Mouse (Mus musculus): Measurements from ENCODE around the gene Gpc5.

The Gpc5 gene

GRCm38 (mm10) chr14:115500794-115501193, 408.8 kb downstream of the Gpc5 start:
- in situ Hi-C loops (cut with MboI, MseI), result no loop called here

DNA sequence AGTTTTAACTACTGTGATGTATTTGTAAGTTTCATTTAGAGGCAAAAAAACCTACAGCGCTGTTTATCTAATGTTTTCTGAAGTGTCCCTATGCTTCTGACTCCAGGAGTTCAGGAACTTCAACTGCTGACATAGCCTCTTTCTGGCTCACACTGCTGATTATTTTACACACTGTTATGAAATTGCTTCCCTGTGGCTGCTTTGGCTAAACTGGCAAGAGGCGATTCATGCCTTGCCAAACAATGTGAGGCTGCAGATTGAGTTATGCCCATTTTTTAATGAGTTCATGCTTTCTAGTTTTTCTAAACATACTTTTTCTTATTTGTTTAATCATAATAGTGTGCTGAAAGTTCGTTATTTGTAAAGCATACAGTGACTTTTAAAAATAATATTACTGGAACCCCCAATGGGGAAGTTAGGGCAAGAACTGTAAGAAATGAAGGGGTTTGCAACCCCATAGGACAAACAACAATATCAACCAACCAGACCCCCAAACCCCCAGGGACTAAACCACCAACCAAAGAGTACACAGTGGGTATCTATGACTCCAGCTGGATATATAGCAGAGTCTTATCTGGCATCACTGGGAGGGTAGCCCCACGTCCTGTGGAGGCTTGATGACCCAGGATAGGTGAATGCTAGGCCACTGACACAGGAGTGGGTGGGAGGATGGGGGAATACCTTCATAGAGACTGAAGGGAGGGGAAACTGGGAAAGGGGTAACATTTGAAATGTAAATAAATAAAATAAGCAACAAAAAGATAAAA, 454.7 kb downstream of the Gpc5 start:
- in situ Hi-C loops (cut with MboI, MseI), result no loop called here

DNA sequence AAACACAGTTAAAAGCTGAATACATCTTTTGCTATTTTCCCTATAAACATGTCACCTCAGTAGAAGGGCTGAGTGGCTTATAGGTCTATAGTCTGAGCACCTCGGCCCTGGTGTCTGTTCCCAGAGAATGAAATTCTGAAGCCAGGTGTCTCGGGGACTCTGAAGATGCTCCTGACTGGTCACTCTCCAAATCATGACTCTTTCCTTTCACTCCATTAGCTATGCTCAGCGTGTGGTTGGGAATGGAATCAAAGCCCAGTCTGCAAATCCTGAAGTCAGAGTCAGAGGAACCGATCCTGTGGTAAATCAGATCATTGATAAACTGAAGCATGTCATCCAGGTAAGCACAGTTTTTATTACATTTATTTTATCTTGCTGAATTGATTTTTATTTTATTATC, 460.0 kb downstream of the Gpc5 start:
- in situ Hi-C loops (cut with MboI, MseI), result no loop called here

GRCm38 (mm10) chr14:115580466-115581255, 488.6 kb downstream of the Gpc5 start:
- in situ Hi-C loops (cut with MboI, MseI), result no loop called here

- in situ Hi-C loops (cut with MboI, MseI), result no loop called here
Observed at GRCm38 (mm10) chr14:115581256-115581633, 489.2 kb downstream of the Gpc5 start.

GRCm38 (mm10) chr14:115600259-115601029, 508.4 kb downstream of the Gpc5 start:
- in situ Hi-C loops (cut with MboI, MseI), result no loop called here

DNA sequence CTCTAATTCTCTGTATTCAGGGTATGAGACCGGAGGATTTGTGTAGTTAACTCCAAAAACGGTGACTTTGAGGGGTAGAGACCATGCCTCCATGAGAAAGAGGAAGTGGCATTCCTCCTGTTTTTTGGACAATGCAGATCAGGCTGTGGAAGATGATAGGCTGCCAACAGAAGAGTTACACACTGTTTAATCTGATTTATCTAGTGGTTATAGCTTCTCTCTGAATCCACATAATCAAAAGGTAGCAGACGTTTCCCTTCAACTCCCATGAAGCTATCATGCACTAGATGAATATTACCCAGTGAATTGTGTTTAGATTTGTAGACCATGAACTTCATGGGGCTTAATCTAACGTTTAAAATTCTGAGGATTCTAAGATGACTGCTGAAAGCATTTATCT, 522.1 kb downstream of the Gpc5 start:
- in situ Hi-C loops (cut with MboI, MseI), result no loop called here

GRCm38 (mm10) chr14:115616305-115616704, 524.3 kb downstream of the Gpc5 start:
- in situ Hi-C loops (cut with MboI, MseI), result no loop called here

- in situ Hi-C loops (cut with MboI, MseI), result no loop called here
Observed at GRCm38 (mm10) chr14:115616846-115617245, 524.8 kb downstream of the Gpc5 start.

DNA sequence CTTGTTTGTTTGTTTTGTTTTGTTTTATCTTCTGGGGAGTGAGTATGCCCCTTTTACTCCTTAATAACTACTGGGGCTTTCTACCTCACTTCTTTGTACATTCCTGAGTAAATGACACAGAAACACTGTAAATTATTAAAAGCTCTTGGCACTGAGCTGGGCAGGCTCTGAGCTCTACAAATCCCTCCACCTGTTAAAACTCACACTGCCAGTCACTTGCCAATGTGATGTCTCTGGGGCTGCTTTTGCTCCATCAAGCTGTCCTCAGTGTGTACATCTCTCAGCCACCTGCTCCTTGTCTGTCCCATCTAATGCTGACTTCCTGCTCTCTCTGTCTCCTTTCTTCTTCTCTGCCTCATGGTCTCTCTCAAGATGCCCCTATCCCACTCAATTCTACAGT, 528.5 kb downstream of the Gpc5 start:
- in situ Hi-C loops (cut with MboI, MseI), result no loop called here

- in situ Hi-C loops (cut with MboI, MseI), result no loop called here
Observed at GRCm38 (mm10) chr14:115631160-115631898, 539.3 kb downstream of the Gpc5 start.

- in situ Hi-C loops (cut with MboI, MseI), result no loop called here
Observed at GRCm38 (mm10) chr14:115633311-115633710, 541.3 kb downstream of the Gpc5 start.

DNA sequence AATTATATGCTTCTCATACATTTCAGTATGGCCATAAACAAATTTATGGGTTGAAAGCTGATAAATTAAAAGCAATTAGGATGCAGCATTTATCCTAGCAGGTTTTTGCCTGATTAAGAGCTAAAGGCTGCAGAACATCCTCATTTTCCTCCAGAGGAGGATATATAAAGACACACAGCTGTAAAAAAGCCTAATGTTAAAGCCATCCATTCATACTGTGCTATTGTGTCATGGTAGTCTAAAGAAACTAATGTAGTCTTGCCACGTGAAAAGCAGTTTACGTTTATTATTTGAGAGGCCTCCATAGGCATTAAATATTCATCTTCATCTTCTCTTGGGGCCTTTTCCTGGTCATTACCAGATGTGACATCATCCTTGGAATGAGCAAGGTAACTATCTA, 587.9 kb downstream of the Gpc5 start:
- in situ Hi-C loops (cut with MboI, MseI), result no loop called here

DNA sequence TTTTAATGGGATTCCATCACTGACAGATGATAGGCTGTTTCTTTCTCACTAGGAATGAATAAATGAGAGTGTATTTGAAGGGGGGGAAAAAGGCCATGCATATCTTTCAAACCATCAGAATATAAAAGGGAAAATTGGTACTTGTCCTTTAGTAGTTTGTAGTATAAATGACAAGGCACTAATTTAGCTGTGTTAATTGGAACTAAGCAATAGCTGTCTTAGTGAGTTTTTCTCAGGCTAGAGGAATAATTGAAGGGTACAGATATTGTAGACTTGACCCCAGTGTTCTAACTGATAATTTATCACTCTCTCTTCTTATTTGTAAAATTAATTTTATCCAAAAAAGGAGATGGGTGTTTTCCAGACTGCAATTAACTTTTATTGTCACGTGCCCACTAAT, 654.0 kb downstream of the Gpc5 start:
- in situ Hi-C loops (cut with MboI, MseI), result no loop called here

DNA sequence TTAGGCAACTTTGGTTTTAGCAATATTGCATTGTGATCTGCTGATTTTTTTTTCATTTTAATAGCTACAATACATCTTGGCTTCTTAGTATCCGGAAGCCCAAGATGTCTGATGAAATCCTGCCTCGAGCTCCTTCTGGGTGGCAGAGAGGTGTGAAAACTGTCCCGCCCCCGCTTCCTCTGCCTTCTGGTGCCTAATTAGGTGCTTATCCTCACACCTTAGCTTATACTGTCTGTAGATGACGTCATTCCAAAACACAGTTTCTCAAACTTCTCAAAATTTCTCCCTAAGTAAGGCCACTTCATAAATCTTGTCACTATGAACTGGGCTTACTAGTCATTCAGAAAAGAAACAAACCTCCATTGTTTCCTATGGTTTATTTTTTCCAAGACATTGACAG, 668.2 kb downstream of the Gpc5 start:
- in situ Hi-C loops (cut with MboI, MseI), result no loop called here

DNA sequence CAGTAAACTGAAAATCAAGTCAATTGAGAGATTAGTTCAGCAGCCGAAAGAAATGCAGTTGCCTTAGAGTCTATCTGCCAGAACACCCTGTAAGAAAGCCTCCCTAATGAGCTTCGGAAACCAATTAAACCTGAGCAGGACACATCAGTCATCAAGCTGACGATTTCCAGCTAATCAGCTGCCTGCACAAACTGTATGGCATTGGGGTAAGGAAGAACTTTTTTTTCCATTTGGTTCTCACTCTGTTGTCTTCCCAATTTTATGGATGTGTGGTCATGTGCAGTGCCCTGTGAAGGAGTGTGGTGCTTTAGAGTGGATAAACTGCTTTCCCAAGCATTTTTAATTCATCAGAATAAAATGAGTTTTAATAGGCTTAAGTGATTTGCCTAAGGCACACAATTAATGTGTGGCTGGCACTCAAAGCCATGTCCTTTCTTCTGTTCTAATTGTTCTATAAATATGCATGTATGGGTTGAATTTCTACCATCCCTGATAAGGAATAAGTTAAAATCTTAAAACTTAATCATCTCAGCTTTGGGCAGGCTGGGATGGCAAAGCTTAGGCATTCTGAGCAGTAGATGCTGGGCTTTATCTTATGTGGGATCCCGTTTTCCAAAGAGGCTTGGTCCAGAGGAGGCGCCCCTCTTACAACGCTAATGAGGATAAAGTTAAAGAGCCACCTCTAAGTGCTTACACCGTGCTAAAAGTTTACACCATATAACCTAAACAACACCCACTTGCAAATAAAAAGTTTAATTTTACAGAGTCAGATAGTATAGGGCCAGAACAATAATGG, 687.6 kb downstream of the Gpc5 start:
- in situ Hi-C loops (cut with MboI, MseI), result no loop called here

GRCm38 (mm10) chr14:115804751-115805150, 712.7 kb downstream of the Gpc5 start:
- in situ Hi-C loops (cut with MboI, MseI), result no loop called here

- in situ Hi-C loops (cut with MboI, MseI), result no loop called here
Observed at GRCm38 (mm10) chr14:115819021-115819420, 727.0 kb downstream of the Gpc5 start.

- in situ Hi-C loops (cut with MboI, MseI), result no loop called here
Observed at GRCm38 (mm10) chr14:115821657-115822056, 729.6 kb downstream of the Gpc5 start.

DNA sequence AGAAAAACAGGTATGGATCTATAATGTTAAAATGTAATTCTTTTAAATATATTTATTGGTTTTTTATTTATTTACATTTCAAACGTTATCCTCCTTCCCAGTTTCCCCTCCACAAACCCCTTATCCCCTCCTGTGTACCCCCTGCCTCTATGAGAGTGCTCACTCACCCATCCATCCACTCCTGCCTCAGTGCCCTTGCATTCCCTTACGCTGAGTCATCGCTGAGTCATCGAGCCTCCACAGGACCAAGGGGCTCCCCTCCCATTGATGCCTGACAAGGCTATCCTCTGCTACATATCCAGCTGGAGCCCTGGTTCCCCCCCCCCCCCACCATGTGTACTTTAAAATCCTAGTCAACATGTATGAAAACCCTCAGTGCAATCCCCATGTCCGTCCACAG, 738.5 kb downstream of the Gpc5 start:
- in situ Hi-C loops (cut with MboI, MseI), result no loop called here

DNA sequence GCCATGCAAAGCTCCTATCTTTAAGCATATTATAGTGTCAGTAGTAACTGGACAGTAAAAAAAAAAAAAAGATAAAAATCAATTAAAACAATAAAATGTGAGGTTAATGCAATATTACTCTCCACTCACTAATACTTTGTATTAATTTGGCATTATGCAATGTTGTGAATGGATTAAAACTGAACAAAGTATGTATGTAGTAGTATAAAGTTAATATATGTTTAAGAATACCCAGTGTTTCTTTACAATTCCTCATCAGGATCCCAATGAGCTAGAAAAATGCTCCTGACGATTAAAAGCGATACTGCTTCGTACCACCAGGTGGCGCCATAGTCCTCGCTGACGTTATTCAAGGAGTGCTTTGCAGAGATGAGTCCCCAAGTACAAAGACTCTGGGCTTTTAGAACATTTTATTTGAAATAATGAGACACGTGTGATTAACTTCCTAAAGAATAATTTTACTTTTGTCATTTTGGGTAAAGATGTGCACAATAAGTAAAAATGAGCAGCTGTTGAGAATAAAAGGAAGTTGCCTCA, 739.3 kb downstream of the Gpc5 start:
- in situ Hi-C loops (cut with MboI, MseI), result no loop called here
